Mouse (Mus musculus) C2C12 (cell line): ENCODE measurements around the gene Gm49395. TPM values are rescaled to one million over a fixed set of nuclear protein-coding genes. Genes with fewer than 3 reads are reported as not detected.

Source experiments
- H3K27me3 ChIP-seq: one replicate; pipeline ENCODE4 v1.6.1; 2011; ENCODE audit not compliant: control insufficient read depth, insufficient read depth, insufficient read length
- H3K36me3 ChIP-seq: one replicate; pipeline ENCODE4 v1.6.1; 2011; ENCODE audit not compliant: control insufficient read depth, insufficient read depth
- H3K4me3 ChIP-seq: one replicate; pipeline ENCODE4 v1.5.1; 2011; ENCODE audit warnings: mild to moderate bottlenecking, control low read depth; ENCODE audit not compliant: poor library complexity, insufficient read depth, severe bottlenecking
- H3K79me2 ChIP-seq: one replicate; pipeline ENCODE4 v1.6.1; 2011; ENCODE audit not compliant: control insufficient read depth, insufficient read depth
- H3K79me3 ChIP-seq: one replicate; pipeline ENCODE4 v1.6.1; 2011; ENCODE audit warnings: low read depth, control low read depth
- H3ac ChIP-seq: one replicate; pipeline ENCODE3; 2011; ENCODE audit warnings: low read depth; ENCODE audit not compliant: control insufficient read depth, insufficient read length
- CEBPB ChIP-seq: IDR thresholded peaks from one replicate; pipeline ENCODE4 v1.6.1; 2011; ENCODE audit warnings: low read depth, mild to moderate bottlenecking, control low read depth, moderate library complexity
- CTCF ChIP-seq: IDR thresholded peaks from one replicate; pipeline ENCODE4 v1.5.1; 2011; ENCODE audit not compliant: control insufficient read depth, insufficient read depth, insufficient read length
- FOSL1 ChIP-seq: IDR thresholded peaks from one replicate; pipeline ENCODE4 v1.8.0; 2011; ENCODE audit warnings: mild to moderate bottlenecking, low read length; ENCODE audit not compliant: poor library complexity, insufficient read depth, severe bottlenecking
- MAX ChIP-seq: IDR thresholded peaks from one replicate; pipeline ENCODE4 v1.6.1; 2011; ENCODE audit warnings: mild to moderate bottlenecking, control low read depth
- MYOD1 ChIP-seq: IDR thresholded peaks from one replicate; pipeline ENCODE4 v1.6.1; 2011; ENCODE audit warnings: low read depth; ENCODE audit not compliant: control insufficient read depth, insufficient read length
- MYOG ChIP-seq: IDR thresholded peaks from one replicate; pipeline ENCODE4 v1.6.1; 2011; ENCODE audit not compliant: control insufficient read depth, insufficient read length; ENCODE audit errors: extremely low read depth
- USF1 ChIP-seq: IDR thresholded peaks from one replicate; pipeline ENCODE4 v1.6.1; 2011; ENCODE audit warnings: low read depth, mild to moderate bottlenecking, control low read depth, moderate library complexity
- polyA plus RNA-seq: library from polyadenylated mRNA; unstranded; fragments of >200 nt; fragmentation: generic; extraction: Trizol; gene quantifications from one replicate; pipeline ENCODE4 v1.2.1, GENCODE M21; 2012; ENCODE audit warnings: missing spikeins

Gm49395 gene
- polyA plus RNA-seq, 1 experiment: 0.12 TPM

- Histone ChIP-seq H3K27me3 (no peaks in the 10 kb centered on the region), H3ac (no peak overlapping the region), H3K36me3 (no peaks in the 10 kb centered on the region), H3K79me3 (no peaks in the 10 kb centered on the region), H3K4me3 (no peak overlapping the region), H3K79me2 (no peaks in the 10 kb centered on the region)
- TF ChIP-seq FOSL1 (no peak), MAX (no peak), CEBPB (no peak), MYOG (no peak), USF1 (no peak), MYOD1 (no peak), CTCF (no peak)
Measured at GRCm38 (mm10) chr13:115067968-115068330, 33.8 kb downstream of the Gm49395 start.

DNA sequence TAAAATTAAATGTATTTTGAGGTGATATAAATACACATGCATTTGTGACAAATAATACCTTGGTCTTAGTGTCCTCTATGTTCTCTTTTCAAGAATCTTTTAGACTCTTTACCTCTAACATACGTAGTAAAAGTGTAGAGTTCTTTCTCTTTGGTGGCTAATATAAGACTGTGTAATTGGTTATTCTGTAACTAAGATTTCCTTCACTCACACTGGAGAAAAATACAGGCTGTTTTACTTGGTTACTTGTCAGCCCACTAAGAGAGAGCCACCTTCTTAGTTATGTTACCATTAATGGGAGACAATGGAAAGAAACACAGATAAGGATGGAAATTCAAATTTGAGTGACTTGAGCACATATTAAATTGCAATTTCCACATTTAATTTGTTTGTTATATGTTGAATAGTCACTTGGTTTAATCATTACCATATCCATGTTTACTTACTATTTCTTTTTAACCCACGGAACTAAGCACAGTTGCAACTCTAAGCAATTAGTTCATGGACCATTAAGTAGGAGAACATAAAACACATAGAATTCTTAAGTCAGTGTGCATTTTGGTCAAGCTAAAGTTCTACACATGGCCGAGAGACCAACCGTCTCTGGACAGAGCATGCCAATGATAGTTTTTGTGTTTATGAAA is 34.3 kb downstream of the Gm49395 start:
- no peak overlapping the region for H3ac ChIP-seq
- H3K79me2 ChIP-seq: no peaks in the 10 kb centered on the region
- no peak for TF ChIP-seq CTCF
- no peaks in the 10 kb centered on the region for H3K27me3 ChIP-seq
- no peak overlapping the region for H3K4me3 ChIP-seq
- no peaks in the 10 kb centered on the region for H3K79me3 ChIP-seq
- no peaks in the 10 kb centered on the region for H3K36me3 ChIP-seq

GRCm38 (mm10) chr13:115057555-115057954 is 44.2 kb downstream of the Gm49395 start:
- no peaks in the 10 kb centered on the region for H3K27me3 ChIP-seq
- no peaks in the 10 kb centered on the region for H3K79me3 ChIP-seq
- no peak overlapping the region for H3K4me3 ChIP-seq
- H3ac ChIP-seq: no peak overlapping the region
- H3K79me2 ChIP-seq: no peaks in the 10 kb centered on the region
- no peaks in the 10 kb centered on the region for H3K36me3 ChIP-seq
- TF ChIP-seq USF1: no peak
- TF ChIP-seq CEBPB: no peak
- TF ChIP-seq MYOD1: no peak
- TF ChIP-seq CTCF: no peak
- TF ChIP-seq MYOG: no peak
- no peak for TF ChIP-seq MAX
- TF ChIP-seq FOSL1: no peak

GRCm38 (mm10) chr13:115054783-115055182 is 46.9 kb downstream of the Gm49395 start:
- no peak overlapping the region for H3K4me3 ChIP-seq
- H3K79me3 ChIP-seq: no peaks in the 10 kb centered on the region
- H3K27me3 ChIP-seq: no peaks in the 10 kb centered on the region
- no peak for TF ChIP-seq CTCF
- no peak for TF ChIP-seq MYOD1
- no peak for TF ChIP-seq USF1
- TF ChIP-seq FOSL1: no peak
- TF ChIP-seq MYOG: no peak
- TF ChIP-seq MAX: no peak
- TF ChIP-seq CEBPB: no peak
- no peaks in the 10 kb centered on the region for H3K36me3 ChIP-seq
- no peaks in the 10 kb centered on the region for H3K79me2 ChIP-seq
- no peak overlapping the region for H3ac ChIP-seq

GRCm38 (mm10) chr13:115052568-115052967 is 49.2 kb downstream of the Gm49395 start:
- H3K36me3 ChIP-seq: no peaks in the 10 kb centered on the region
- H3K79me2 ChIP-seq: no peaks in the 10 kb centered on the region
- no peak for TF ChIP-seq CTCF
- no peak for TF ChIP-seq MYOD1
- TF ChIP-seq MAX: no peak
- no peak for TF ChIP-seq CEBPB
- no peak for TF ChIP-seq USF1
- TF ChIP-seq FOSL1: no peak
- TF ChIP-seq MYOG: no peak
- H3K4me3 ChIP-seq: no peak overlapping the region
- no peak overlapping the region for H3ac ChIP-seq
- H3K79me3 ChIP-seq: no peaks in the 10 kb centered on the region
- H3K27me3 ChIP-seq: no peaks in the 10 kb centered on the region
